Mouse (Mus musculus): ENCODE data around the gene Gm21970.

DNA sequence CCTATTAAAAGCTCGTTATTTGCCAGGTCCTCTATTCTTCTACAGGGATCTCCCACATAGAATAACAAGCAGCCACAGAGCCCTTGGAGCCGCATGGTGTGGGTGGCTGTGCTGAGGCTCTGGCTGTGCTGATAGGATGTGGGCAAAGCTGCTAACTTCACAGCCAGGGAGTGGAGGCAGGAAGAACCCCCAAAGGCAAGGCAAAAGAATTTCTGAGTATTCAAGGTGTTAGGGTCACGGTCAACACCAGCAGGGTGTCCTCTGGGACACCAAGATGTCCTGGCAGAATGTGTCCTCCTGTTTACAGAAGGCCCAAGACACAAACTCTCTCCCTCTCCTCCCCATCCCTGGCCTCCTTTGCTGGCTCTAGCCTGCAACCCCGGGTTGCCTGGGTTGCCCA is 50.9 kb downstream of the Gm21970 start:
- TF ChIP-seq CTCF (IDR thresholded peaks at IDR 0.05; ENCODE audit: low read depth, low read length) (no peak), POLR2A (IDR thresholded peaks at IDR 0.05; ENCODE audit: borderline replicate concordance, low read depth, low read length) (no peak)
